Mouse (Mus musculus): ENCODE measurements around the gene Ldhd.

DNA sequence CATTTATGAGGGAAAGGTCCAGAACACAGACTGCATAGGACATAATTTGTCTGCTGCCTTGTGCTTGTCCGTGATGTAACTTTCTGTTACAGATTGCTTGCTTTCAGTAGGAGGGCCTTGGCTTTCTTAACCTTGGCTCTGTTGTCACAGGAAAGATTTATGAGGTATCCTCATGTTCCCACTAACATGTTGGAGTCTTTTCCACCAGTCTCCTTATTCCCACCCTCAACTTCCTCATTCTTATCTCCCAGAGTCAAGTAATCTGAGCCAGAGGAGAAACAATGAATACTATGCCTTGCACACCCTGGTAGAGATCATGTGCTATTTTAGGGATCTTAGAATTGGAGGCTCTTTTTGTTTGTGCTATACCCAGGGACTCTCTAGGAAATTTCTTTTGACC lies 32.9 kb downstream of the Ldhd start:
- TF ChIP-seq GATA1 (IDR thresholded peaks at IDR 0.05; ENCODE audit: borderline replicate concordance, low read length) (no peak), FLI1 (IDR thresholded peaks at IDR 0.05; ENCODE audit: low read length) (no peak)
